20 mouse cellular contexts compared by ENCODE assay signal in the genomic region with DNA sequence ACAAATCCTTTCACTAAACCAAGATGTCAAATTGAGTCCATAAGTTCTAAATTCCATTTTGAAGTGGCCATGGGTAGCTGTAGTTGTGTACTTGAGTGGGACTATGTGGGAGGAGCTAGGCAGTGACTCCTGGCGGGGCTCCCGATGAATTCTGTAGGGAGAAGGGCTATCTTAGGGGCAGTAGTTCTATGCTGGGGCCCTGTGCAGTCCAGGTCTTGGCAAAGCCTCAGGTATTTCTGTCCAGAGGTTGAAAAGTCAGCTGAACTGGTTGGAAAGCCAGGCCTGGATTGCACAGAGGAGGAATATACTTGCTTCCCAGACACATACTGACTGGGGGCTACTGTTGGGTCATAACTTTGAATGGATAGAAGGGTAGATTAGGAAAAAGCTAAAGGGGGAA. TPM values are rescaled to one million over a fixed set of nuclear protein-coding genes. Genes with fewer than 3 reads are reported as not detected.
DNase-seq lines count a peak whose midpoint lies in the region; ATAC-seq lines count a peak whose summit lies in the region.
"Had no signal": no experiment of that assay in that cellular context is flagged by ENCODE, and none has a peak within 500 bp of the region (broad histone marks: within the 10 kb centered on the region; RNA-seq: fewer than 3 reads in every experiment).

No protein-coding gene starts in this region.

- intact Hi-C loops in heart, postnatal 14 days (cut with DNase I): loop anchor here (5.0 kb wide), 2 partner anchors 101 to 541 kb away; a partner anchor contains a TSS

- H3K4me3 ChIP-seq in kidney, embryonic 14.5 days (ENCODE audit: low read length): no peak overlapping the region
- H3K4me3 ChIP-seq in heart, embryonic 13.5 days: no peak overlapping the region
- H3K4me3 ChIP-seq: forebrain, embryonic 13.5 days; hindbrain, embryonic 15.5 days; limb, embryonic 10.5 days; liver, embryonic 13.5 days; midbrain, embryonic 10.5 days; stomach, embryonic 15.5 days had no signal

- H3K36me3 ChIP-seq in kidney, embryonic 14.5 days (ENCODE audit: control insufficient read depth, insufficient read depth, low read length): no peaks in the 10 kb centered on the region
- no peaks in the 10 kb centered on the region for H3K36me3 ChIP-seq in heart, embryonic 13.5 days
- H3K36me3 ChIP-seq: G1E; hindbrain, embryonic 15.5 days; limb, embryonic 10.5 days; liver, embryonic 13.5 days; midbrain, embryonic 10.5 days; stomach, embryonic 15.5 days had no signal

- no peak overlapping the region for H3K9ac ChIP-seq in kidney, embryonic 14.5 days (ENCODE audit: low read depth, low read length)
- no peak overlapping the region for H3K9ac ChIP-seq in heart, embryonic 13.5 days
- H3K9ac ChIP-seq: forebrain, embryonic 13.5 days; hindbrain, embryonic 15.5 days; liver, embryonic 13.5 days; stomach, embryonic 15.5 days had no signal

- DNase-seq in kidney, adult 11 months: peak; percentile 82
- DNase-seq in heart, postnatal 14 days: peak; percentile 44 to 66
- DNase-seq in kidney, postnatal 25 days: peak; percentile 75 to 85
- DNase-seq in urinary bladder, postnatal 14 days (ENCODE audit: low spot score): no peak
- DNase-seq in frontal cortex, adult 2 months (ENCODE audit: extremely low spot score in 1 of 2, low spot score in 1 of 2): no peak
- DNase-seq: cerebellum, postnatal 10 days; embryo, embryonic 11 days; liver, embryonic 13.5 days; lung, postnatal 36 days had no signal

- H3K27me3 ChIP-seq in kidney, embryonic 14.5 days (ENCODE audit: control insufficient read depth, insufficient read depth, low read length): no peaks in the 10 kb centered on the region
- peaks cover 34% of the 10 kb centered on the region for H3K27me3 ChIP-seq in heart, embryonic 13.5 days (replicated peaks)

- H3K4me1 ChIP-seq in kidney, embryonic 14.5 days (ENCODE audit: control insufficient read depth, insufficient read depth, low read length): peaks cover 40% of the 10 kb centered on the region
- H3K4me1 ChIP-seq in heart, embryonic 13.5 days: peaks cover 47% of the 10 kb centered on the region

- H3K9me3 ChIP-seq in kidney, embryonic 14.5 days (ENCODE audit: control insufficient read depth, low read length): no peaks in the 10 kb centered on the region
- no peaks in the 10 kb centered on the region for H3K9me3 ChIP-seq in heart, embryonic 13.5 days
- H3K9me3 ChIP-seq: forebrain, embryonic 13.5 days; G1E; hindbrain, embryonic 15.5 days; limb, embryonic 10.5 days; liver, embryonic 13.5 days; midbrain, embryonic 10.5 days; stomach, embryonic 15.5 days had no signal

- WGBS in kidney, embryonic 14.5 days: 49% methylated on average over 2 of the region's 2 CpGs
- WGBS in heart, embryonic 13.5 days: 16% methylated on average over 2 of the region's 2 CpGs

- ATAC-seq in kidney, embryonic 14.5 days (ENCODE audit: low FRiP score, low TSS enrichment): no peak
- ATAC-seq in heart, embryonic 13.5 days (ENCODE audit: extremely low read depth, insufficient number of reproducible peaks, low FRiP score, low TSS enrichment): peak; percentile 48; the same call in 1 of the 2 replicates
- ATAC-seq: forebrain, embryonic 13.5 days had no signal

- no peak overlapping the region for H3K4me2 ChIP-seq in kidney, embryonic 14.5 days (replicated peaks; ENCODE audit: low read depth, low read length)
- H3K4me2 ChIP-seq in heart, embryonic 13.5 days: no peak overlapping the region
- H3K4me2 ChIP-seq: forebrain, embryonic 13.5 days; hindbrain, embryonic 15.5 days; liver, embryonic 13.5 days; stomach, embryonic 15.5 days had no signal

- H3K27ac ChIP-seq in kidney, embryonic 14.5 days (ENCODE audit: low read depth, low read length): no peak overlapping the region
- H3K27ac ChIP-seq in heart, embryonic 13.5 days (replicated peaks): peak overlapping the region; percentile 28; the same call in 1 of the 2 replicates
- H3K27ac ChIP-seq: forebrain, embryonic 13.5 days; hindbrain, embryonic 15.5 days; limb, embryonic 10.5 days; liver, embryonic 13.5 days; midbrain, embryonic 10.5 days; stomach, embryonic 15.5 days had no signal

RNA-seq across cellular contexts. Expression of a gene that starts 4.3 kb away (rescaled TPM):
- polyA plus RNA-seq in kidney, embryonic 14.5 days (2014; fragmentation: Nextera tagmentation; extraction: Ambion mirVana): 0.89 and 1.4 TPM in 2 replicates
- 0.85 and 1.2 TPM in 2 replicates for polyA plus RNA-seq in heart, embryonic 13.5 days (2015; fragmentation: Nextera tagmentation; extraction: Ambion mirVana)
- total RNA-seq in heart, postnatal 14 days (2021): 1 to 10 TPM; 1.4 to 1.6 TPM
- not detected in 2 replicates for polyA plus RNA-seq in frontal cortex, adult 2 months (2012; rRNA removed)
- total RNA-seq: G1E; left cerebral cortex, adult 18-20 months; neutrophil, adult 5-6 weeks had no signal
- polyA plus RNA-seq: forebrain, embryonic 13.5 days; G1E; small intestine, adult 2 months had no signal

Comparison
In these comparisons a context has a peak if more than half of its experiments do, and no peak if none do; other contexts are left out.
1. DNase-seq: peak in kidney, adult 11 months (single experiment), heart, postnatal 14 days (2 of 2) and kidney, postnatal 25 days (2 of 2); none in urinary bladder, postnatal 14 days (single experiment) and frontal cortex, adult 2 months (0 of 2).